Mouse (Mus musculus) C2C12 (cell line): ENCODE measurements around the gene Lrrc29. TPM values are rescaled to one million over a fixed set of nuclear protein-coding genes. Genes with fewer than 3 reads are reported as not detected.

Experiments used
- H3K27me3 ChIP-seq: one replicate; pipeline ENCODE4 v1.6.1; 2011; ENCODE audit not compliant: control insufficient read depth, insufficient read depth, insufficient read length
- H3K36me3 ChIP-seq: one replicate; pipeline ENCODE4 v1.6.1; 2011; ENCODE audit not compliant: control insufficient read depth, insufficient read depth
- H3K4me3 ChIP-seq: one replicate; pipeline ENCODE4 v1.5.1; 2011; ENCODE audit warnings: mild to moderate bottlenecking, control low read depth; ENCODE audit not compliant: poor library complexity, insufficient read depth, severe bottlenecking
- H3K79me2 ChIP-seq: one replicate; pipeline ENCODE4 v1.6.1; 2011; ENCODE audit not compliant: control insufficient read depth, insufficient read depth
- H3K79me3 ChIP-seq: one replicate; pipeline ENCODE4 v1.6.1; 2011; ENCODE audit warnings: low read depth, control low read depth
- H3ac ChIP-seq: one replicate; pipeline ENCODE3; 2011; ENCODE audit warnings: low read depth; ENCODE audit not compliant: control insufficient read depth, insufficient read length
- CEBPB ChIP-seq: IDR thresholded peaks from one replicate; pipeline ENCODE4 v1.6.1; 2011; ENCODE audit warnings: low read depth, mild to moderate bottlenecking, control low read depth, moderate library complexity
- CTCF ChIP-seq: IDR thresholded peaks from one replicate; pipeline ENCODE4 v1.5.1; 2011; ENCODE audit not compliant: control insufficient read depth, insufficient read depth, insufficient read length
- FOSL1 ChIP-seq: IDR thresholded peaks from one replicate; pipeline ENCODE4 v1.8.0; 2011; ENCODE audit warnings: mild to moderate bottlenecking, low read length; ENCODE audit not compliant: poor library complexity, insufficient read depth, severe bottlenecking
- MAX ChIP-seq: IDR thresholded peaks from one replicate; pipeline ENCODE4 v1.6.1; 2011; ENCODE audit warnings: mild to moderate bottlenecking, control low read depth
- MYOD1 ChIP-seq: IDR thresholded peaks from one replicate; pipeline ENCODE4 v1.6.1; 2011; ENCODE audit warnings: low read depth; ENCODE audit not compliant: control insufficient read depth, insufficient read length
- MYOG ChIP-seq: IDR thresholded peaks from one replicate; pipeline ENCODE4 v1.6.1; 2011; ENCODE audit not compliant: control insufficient read depth, insufficient read length; ENCODE audit errors: extremely low read depth
- USF1 ChIP-seq: IDR thresholded peaks from one replicate; pipeline ENCODE4 v1.6.1; 2011; ENCODE audit warnings: low read depth, mild to moderate bottlenecking, control low read depth, moderate library complexity
- polyA plus RNA-seq: library from polyadenylated mRNA; unstranded; fragments of >200 nt; fragmentation: generic; extraction: Trizol; gene quantifications from one replicate; pipeline ENCODE4 v1.2.1, GENCODE M21; 2012; ENCODE audit warnings: missing spikeins

Lrrc29 gene
- polyA plus RNA-seq, 1 experiment = 0.69 TPM

GRCm38 (mm10) chr8:105331469-105331868, 5.4 kb upstream of the Lrrc29 start:
- Histone ChIP-seq H3K4me3 (no peak overlapping the region), H3K27me3 (no peaks in the 10 kb centered on the region), H3K36me3 (peaks cover 87% of the 10 kb centered on the region), H3K79me2 (peaks cover 29% of the 10 kb centered on the region), H3K79me3 (peaks cover 15% of the 10 kb centered on the region), H3ac (no peak overlapping the region)
- TF ChIP-seq FOSL1 = no peak
- TF ChIP-seq CEBPB = no peak
- TF ChIP-seq MYOD1 = no peak
- TF ChIP-seq MYOG = no peak
- no peak for TF ChIP-seq MAX
- no peak for TF ChIP-seq USF1
- no peak for TF ChIP-seq CTCF

DNA sequence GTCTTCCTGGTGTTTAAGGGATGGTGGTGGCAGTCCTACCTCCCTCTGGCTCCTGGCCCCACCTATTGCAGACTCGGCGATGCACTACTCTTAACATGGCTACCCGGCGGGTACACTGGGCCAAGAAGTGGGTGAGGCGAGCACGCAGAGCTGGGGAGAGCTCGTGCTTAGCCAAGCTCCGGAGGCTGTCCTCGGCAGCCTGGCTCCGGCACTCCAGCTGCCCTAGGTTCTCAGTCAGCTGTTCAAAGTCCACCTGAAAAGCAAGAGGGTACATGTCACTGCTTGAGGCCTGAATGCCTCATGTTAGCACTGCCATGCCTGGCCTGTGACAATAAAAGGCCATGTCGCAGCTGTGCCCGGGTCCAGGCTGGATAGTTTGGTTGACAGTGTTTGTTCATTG, 4.2 kb upstream of the Lrrc29 start:
- peaks cover 38% of the 10 kb centered on the region for H3K79me2 ChIP-seq
- peaks cover 75% of the 10 kb centered on the region for H3K36me3 ChIP-seq
- TF ChIP-seq CTCF = no peak
- no peak for TF ChIP-seq MYOD1
- TF ChIP-seq MAX = no peak
- TF ChIP-seq MYOG = no peak
- no peak for TF ChIP-seq FOSL1
- TF ChIP-seq USF1 = no peak
- no peak for TF ChIP-seq CEBPB
- no peak overlapping the region for H3ac ChIP-seq
- H3K79me3 ChIP-seq = peaks cover 18% of the 10 kb centered on the region
- H3K27me3 ChIP-seq = no peaks in the 10 kb centered on the region
- no peak overlapping the region for H3K4me3 ChIP-seq

DNA sequence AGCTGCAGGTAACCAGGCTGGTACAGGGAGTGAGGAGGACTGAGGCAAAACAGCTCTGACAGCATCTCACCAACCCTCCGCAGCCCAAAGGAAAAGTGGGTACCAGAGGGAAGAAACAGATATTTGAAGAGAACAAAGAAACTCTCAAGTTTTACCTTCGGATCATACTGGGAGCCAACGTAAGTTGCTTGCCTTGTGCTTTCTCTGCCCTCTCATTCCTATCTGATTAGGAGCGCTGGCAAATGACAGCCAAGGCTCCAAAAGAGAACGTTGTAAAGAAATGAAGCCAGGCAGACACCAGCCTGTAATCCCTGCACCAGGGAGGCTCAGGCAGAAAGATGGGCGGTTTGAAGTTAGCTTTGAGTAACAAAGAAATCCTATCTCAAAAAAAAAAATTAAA, 890 bp upstream of the Lrrc29 start:
- Histone ChIP-seq H3K36me3 (peaks cover 63% of the 10 kb centered on the region), H3K4me3 (peak overlapping the region; percentile 98), H3K79me3 (peaks cover 20% of the 10 kb centered on the region), H3K27me3 (no peaks in the 10 kb centered on the region), H3ac (peak overlapping the region; percentile 70), H3K79me2 (peaks cover 46% of the 10 kb centered on the region)
- TF ChIP-seq MYOD1 (no peak), CTCF (no peak), CEBPB (no peak), USF1 (no peak), MYOG (no peak), FOSL1 (no peak), MAX (no peak)

DNA sequence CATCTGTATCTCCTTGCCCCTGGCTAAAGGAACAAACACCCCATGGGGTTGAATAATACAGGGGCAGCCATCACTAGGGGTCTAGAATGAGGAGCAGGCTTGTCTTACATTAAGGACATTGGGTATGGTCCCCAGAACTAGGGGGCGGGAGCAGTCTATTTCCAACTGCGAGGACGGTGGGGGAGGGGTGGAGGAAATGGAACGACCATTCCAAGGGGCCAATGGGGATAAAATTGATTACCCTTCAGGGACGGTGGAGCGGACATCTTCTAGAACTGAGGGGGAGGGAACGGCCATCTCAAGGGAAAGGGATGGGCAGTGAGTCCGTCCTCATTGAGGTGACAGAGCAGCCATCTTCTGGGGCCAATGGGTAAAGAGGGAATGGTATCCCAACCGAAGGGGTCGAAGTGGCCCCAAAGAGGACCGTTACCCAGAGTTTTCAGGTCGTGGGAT, 411 bp downstream of the Lrrc29 start:
- Histone ChIP-seq H3K79me3 (peaks cover 20% of the 10 kb centered on the region), H3K36me3 (peaks cover 58% of the 10 kb centered on the region), H3ac (peak overlapping the region; percentile 71), H3K4me3 (peak overlapping the region; percentile 98), H3K79me2 (peaks cover 46% of the 10 kb centered on the region), H3K27me3 (no peaks in the 10 kb centered on the region)
- TF ChIP-seq MYOG (no peak), MAX (no peak), MYOD1 (no peak), USF1 (no peak), FOSL1 (no peak), CEBPB (no peak), CTCF (no peak)

GRCm38 (mm10) chr8:105323183-105323582, 2.9 kb downstream of the Lrrc29 start:
- TF ChIP-seq CEBPB (no peak), MYOD1 (no peak), MYOG (no peak), CTCF (no peak), MAX (no peak), FOSL1 (no peak), USF1 (no peak)
- H3K27me3 ChIP-seq = no peaks in the 10 kb centered on the region
- H3K4me3 ChIP-seq = no peak overlapping the region
- peaks cover 20% of the 10 kb centered on the region for H3K79me3 ChIP-seq
- no peak overlapping the region for H3ac ChIP-seq
- peaks cover 38% of the 10 kb centered on the region for H3K36me3 ChIP-seq
- peaks cover 34% of the 10 kb centered on the region for H3K79me2 ChIP-seq

DNA sequence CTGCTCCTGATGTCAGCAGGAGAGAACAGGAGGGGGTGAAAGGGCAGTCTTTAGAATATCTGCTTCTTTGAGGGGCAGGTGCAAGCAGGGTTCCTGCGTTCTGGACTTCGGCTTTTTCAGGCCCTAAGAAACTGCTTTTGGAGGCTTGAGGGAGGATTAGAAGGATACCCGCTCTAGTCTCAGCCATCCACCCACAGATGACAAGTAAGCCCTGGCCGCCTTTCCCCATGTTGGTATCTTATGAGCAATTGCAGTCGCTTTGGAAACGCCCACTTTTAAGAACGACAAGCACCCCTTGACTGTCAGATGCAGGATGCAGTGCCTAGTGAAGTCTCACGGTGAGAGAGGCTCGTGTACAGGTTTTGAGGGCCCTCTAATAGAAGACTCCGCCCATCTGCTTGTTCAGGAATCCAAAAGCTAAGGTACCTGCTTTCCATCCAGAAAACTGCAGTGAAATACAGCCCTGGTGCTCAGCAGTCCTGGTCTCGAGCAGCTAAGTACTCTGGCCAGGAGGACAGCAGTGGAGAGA, 7.4 kb downstream of the Lrrc29 start:
- Histone ChIP-seq H3K27me3 (no peaks in the 10 kb centered on the region), H3K79me2 (no peaks in the 10 kb centered on the region), H3K36me3 (peaks cover 45% of the 10 kb centered on the region), H3K79me3 (no peaks in the 10 kb centered on the region), H3K4me3 (no peak overlapping the region), H3ac (no peak overlapping the region)
- TF ChIP-seq FOSL1 (no peak), MAX (no peak), CTCF (no peak), CEBPB (no peak)
